Mouse (Mus musculus) lung, adult 18-20 months (tissue): ENCODE measurements around the gene Ccdc6.

Source experiments
- DNase-seq, 2 experiments: peaks; one replicate each; pipeline ENCODE4 v3.0.0; 2022; ENCODE audit warnings: mixed read lengths in 2 of 2

Ccdc6 gene

GRCm38 (mm10) chr10:70224571-70224970 is 127.7 kb downstream of the Ccdc6 start:
- DNase-seq: peak in 1 of 2 experiments; percentile 40

- DNase-seq: peak; percentile 52 to 74
These were observed 128.8 kb downstream of the Ccdc6 start for GRCm38 (mm10) chr10:70225760-70226159.

DNA sequence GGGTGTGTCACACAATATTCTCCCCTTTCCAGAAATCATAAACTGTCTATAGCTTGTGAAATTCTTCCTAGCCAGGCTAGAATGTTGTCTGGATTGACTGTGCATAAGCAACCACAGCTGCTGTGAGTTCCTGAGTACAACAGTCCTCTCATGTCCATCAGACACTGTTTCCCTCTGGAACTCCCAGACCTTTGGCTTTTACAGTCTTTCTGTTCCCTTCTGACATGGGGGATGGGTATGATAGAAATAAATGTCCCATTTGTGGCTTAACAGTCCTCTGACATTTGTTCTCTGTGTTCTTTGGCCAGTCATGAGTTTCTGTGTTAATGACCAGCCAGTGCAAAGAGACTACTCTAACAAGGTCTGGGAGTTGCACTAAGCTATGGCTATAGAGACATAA is 129.7 kb downstream of the Ccdc6 start:
- DNase-seq: peak in 1 of 2 experiments; percentile 44

DNA sequence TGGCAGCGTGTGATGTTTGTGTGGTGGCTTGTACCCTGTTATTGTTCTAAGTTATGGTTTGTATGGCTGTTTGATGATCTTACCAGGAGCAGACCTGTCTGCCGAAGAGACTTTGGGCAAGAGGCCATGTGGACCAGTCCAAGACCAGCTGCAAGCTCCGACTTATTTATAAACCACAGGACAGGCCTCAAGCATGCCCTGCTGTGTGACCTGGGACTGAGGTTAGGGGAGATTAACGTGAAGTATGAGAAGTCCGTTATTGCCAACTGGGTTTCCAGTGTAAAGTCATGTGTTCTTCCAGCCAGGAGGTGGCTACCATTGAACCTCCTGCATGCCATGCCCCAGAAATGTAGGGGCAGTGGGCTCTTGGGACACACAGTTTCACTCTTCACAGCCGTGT is 133.4 kb downstream of the Ccdc6 start:
- DNase-seq: no peak

DNA sequence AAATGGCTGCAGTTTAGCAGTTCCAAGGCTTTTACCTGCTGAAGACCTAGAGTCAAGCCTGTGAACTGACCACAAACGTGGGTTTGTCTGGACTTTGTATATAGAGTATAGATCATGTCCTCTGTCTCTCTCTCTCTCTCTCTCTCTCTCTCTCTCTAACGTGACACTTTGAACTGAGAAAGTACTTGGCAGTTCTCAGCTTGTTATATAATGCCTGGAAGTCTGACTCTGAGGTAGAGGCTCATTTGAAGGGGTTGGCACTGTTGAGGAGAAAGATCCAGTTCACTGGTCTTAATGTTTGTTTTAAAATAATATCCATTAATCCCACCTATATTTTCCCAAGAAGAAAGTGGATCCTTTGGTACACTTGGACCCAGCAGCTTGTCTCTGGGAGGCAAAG is 141.0 kb downstream of the Ccdc6 start:
- DNase-seq: no peak
